In the genomic region with DNA sequence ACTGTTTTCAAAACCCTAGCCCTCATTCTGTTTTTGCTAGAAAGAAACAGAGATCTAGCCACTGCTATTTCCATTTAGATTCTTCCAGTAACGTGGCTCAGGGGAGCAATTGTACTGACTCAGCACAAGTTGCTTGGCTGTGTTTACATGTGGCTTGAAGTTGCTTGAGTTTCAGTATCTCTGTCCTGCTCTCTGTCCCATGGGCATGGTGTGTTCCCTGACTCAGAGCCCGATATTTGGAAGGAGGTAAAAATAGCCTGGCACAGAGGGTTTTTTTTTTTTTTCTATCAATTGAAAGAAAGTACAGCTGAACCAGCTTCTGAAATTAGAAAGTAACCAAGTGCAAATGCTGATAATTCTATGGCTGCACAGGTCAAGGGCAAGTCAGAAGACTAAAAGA, we compare ENCODE assay signal across 19 mouse cellular contexts.
A peak's percentile ranks its signal among the peaks of the same experiment; 100 is the strongest.
DNase-seq lines count a peak whose midpoint lies in the region; ATAC-seq and TF ChIP-seq lines count a peak whose summit lies in the region.
"Had no signal": no experiment of that assay in that cellular context is flagged by ENCODE, and none has a peak within 500 bp of the region (broad histone marks: within the 10 kb centered on the region; RNA-seq: fewer than 3 reads in every experiment).

No protein-coding gene starts in this region.

- H3K27me3 ChIP-seq in heart, adult 2 months (ENCODE audit: control insufficient read depth, insufficient read depth, low read length): no peaks in the 10 kb centered on the region
- no peaks in the 10 kb centered on the region for H3K27me3 ChIP-seq in heart, embryonic 10.5 days (ENCODE audit: insufficient read depth, poor library complexity, severe bottlenecking)
- no peaks in the 10 kb centered on the region for H3K27me3 ChIP-seq in heart, embryonic 14.5 days (ENCODE audit: control insufficient read depth, insufficient read depth, low read length)
- H3K27me3 ChIP-seq in forebrain, embryonic 16.5 days (replicated peaks; ENCODE audit: control insufficient read depth, insufficient read depth, low read length): no peaks in the 10 kb centered on the region
- H3K27me3 ChIP-seq: embryonic facial prominence, embryonic 15.5 days; liver, embryonic 13.5 days; lung, embryonic 15.5 days; midbrain, embryonic 12.5 days had no signal

- TF ChIP-seq POLR2A in heart, adult 2 months (IDR thresholded peaks at IDR 0.05; ENCODE audit: insufficient read depth, low read depth, low read length): no peak

- no peak for ATAC-seq in heart, embryonic 14.5 days (ENCODE audit: insufficient number of reproducible peaks, insufficient read depth, low FRiP score, low read depth)
- ATAC-seq in forebrain, embryonic 16.5 days: no peak
- ATAC-seq: hindbrain, embryonic 16.5 days had no signal

- intact Hi-C loops in heart, adult 2 months (cut with DNase I): no loop called here

- H3K4me2 ChIP-seq in heart, embryonic 14.5 days (ENCODE audit: low read length): peak overlapping the region; percentile 25
- no peak overlapping the region for H3K4me2 ChIP-seq in forebrain, embryonic 16.5 days (ENCODE audit: low read length)
- H3K4me2 ChIP-seq: embryonic facial prominence, embryonic 15.5 days; liver, embryonic 13.5 days; lung, embryonic 15.5 days; midbrain, embryonic 12.5 days had no signal

- H3K79me2 ChIP-seq in heart, adult 2 months (replicated peaks; ENCODE audit: control insufficient read depth, insufficient read depth, low read length): no peaks in the 10 kb centered on the region

- H3K9me3 ChIP-seq in heart, embryonic 10.5 days: no peaks in the 10 kb centered on the region
- no peaks in the 10 kb centered on the region for H3K9me3 ChIP-seq in ES-E14 (ENCODE audit: control insufficient read depth, insufficient read depth, low read depth, low read length)
- H3K9me3 ChIP-seq in heart, embryonic 14.5 days (ENCODE audit: control insufficient read depth, low read length): no peaks in the 10 kb centered on the region
- H3K9me3 ChIP-seq in forebrain, embryonic 16.5 days (ENCODE audit: control insufficient read depth, low read length): no peaks in the 10 kb centered on the region
- H3K9me3 ChIP-seq: embryonic facial prominence, embryonic 15.5 days; forebrain, embryonic 10.5 days; liver, embryonic 13.5 days; lung, embryonic 15.5 days; midbrain, embryonic 12.5 days had no signal

- peak overlapping the region; percentile 45 for H3K27ac ChIP-seq in heart, adult 2 months
- H3K27ac ChIP-seq in heart, embryonic 10.5 days: no peak overlapping the region
- H3K27ac ChIP-seq in ES-E14 (ENCODE audit: insufficient read depth, low read depth, low read length, poor library complexity, severe bottlenecking): no peak overlapping the region
- peak overlapping the region; percentile 60 to 65; a peak in 3 of 4 replicates for H3K27ac ChIP-seq in heart, embryonic 14.5 days (replicated peaks in 1 of 2; ENCODE audit: control insufficient read depth in 1 of 2, insufficient read depth in 1 of 2, low read depth in 2 of 2, low read length in 2 of 2)
- no peak overlapping the region for H3K27ac ChIP-seq in forebrain, embryonic 16.5 days (ENCODE audit: low read length)
- H3K27ac ChIP-seq: embryonic facial prominence, embryonic 15.5 days; forebrain, embryonic 10.5 days; kidney, postnatal 0 days; layer of hippocampus, adult 2 months; liver, embryonic 13.5 days; lung, embryonic 15.5 days; midbrain, embryonic 12.5 days had no signal

- H3K36me3 ChIP-seq in heart, adult 2 months (ENCODE audit: control insufficient read depth, insufficient read depth, low read length): no peaks in the 10 kb centered on the region
- H3K36me3 ChIP-seq in heart, embryonic 10.5 days: no peaks in the 10 kb centered on the region
- H3K36me3 ChIP-seq in ES-E14 (ENCODE audit: control insufficient read depth, insufficient read depth, low read length, poor library complexity, severe bottlenecking): no peaks in the 10 kb centered on the region
- H3K36me3 ChIP-seq in heart, embryonic 14.5 days (ENCODE audit: control insufficient read depth, insufficient read depth, low read length): no peaks in the 10 kb centered on the region
- no peaks in the 10 kb centered on the region for H3K36me3 ChIP-seq in forebrain, embryonic 16.5 days (ENCODE audit: control insufficient read depth, insufficient read depth)
- H3K36me3 ChIP-seq: embryonic facial prominence, embryonic 15.5 days; forebrain, embryonic 10.5 days; liver, embryonic 13.5 days; lung, embryonic 15.5 days; midbrain, embryonic 12.5 days had no signal

- TF ChIP-seq CTCF in heart, adult 2 months (IDR thresholded peaks at IDR 0.05): no peak

- peak; percentile 8 for DNase-seq in adrenal gland, postnatal 14 days
- DNase-seq in adrenal gland, adult 18-20 months (ENCODE audit: low spot score in 2 of 2): no peak
- DNase-seq in heart, adult 2 months: peak in 1 of 2 experiments; percentile 40
- DNase-seq in heart, embryonic 10.5 days (ENCODE audit: low spot score): no peak
- no peak for DNase-seq in ES-E14 (ENCODE audit: low read depth, low spot score)
- no peak for DNase-seq in lung, postnatal 10 days
- DNase-seq: adrenal gland, adult 8-10 months; kidney, adult 11 months; liver, embryonic 13.5 days; thymus, postnatal 36 days had no signal

- 0 out of 2 replicates have a peak, but pooled peaks have one; percentile 47 for TF ChIP-seq EP300 in heart, adult 2 months (IDR thresholded peaks at IDR 0.05; ENCODE audit: insufficient read depth, low read depth, low read length)

- in situ Hi-C loops in ES-E14 (cut with MboI; ENCODE audit: low sequenced_read_pairs in 2 of 2, unreplicated experiment in 2 of 2): no loop called here

- no peak overlapping the region for H3K4me3 ChIP-seq in heart, adult 2 months
- no peak overlapping the region for H3K4me3 ChIP-seq in heart, embryonic 10.5 days
- H3K4me3 ChIP-seq in ES-E14 (ENCODE audit: insufficient read depth in 1 of 2, low read depth in 1 of 2, low read length in 2 of 2, poor library complexity in 1 of 2, severe bottlenecking in 1 of 2): no peak overlapping the region
- no peak overlapping the region for H3K4me3 ChIP-seq in heart, embryonic 14.5 days (ENCODE audit: control insufficient read depth in 1 of 2, insufficient read depth in 1 of 2, low read depth in 1 of 2, low read length in 2 of 2)
- no peak overlapping the region for H3K4me3 ChIP-seq in forebrain, embryonic 16.5 days (replicated peaks; ENCODE audit: low read length)
- H3K4me3 ChIP-seq: embryonic facial prominence, embryonic 15.5 days; forebrain, embryonic 10.5 days; layer of hippocampus, adult 2 months; liver, embryonic 13.5 days; lung, embryonic 15.5 days; midbrain, embryonic 12.5 days had no signal

- no peaks in the 10 kb centered on the region for H3K4me1 ChIP-seq in heart, adult 2 months (ENCODE audit: control insufficient read depth, insufficient read depth, low read length)
- no peaks in the 10 kb centered on the region for H3K4me1 ChIP-seq in heart, embryonic 10.5 days
- H3K4me1 ChIP-seq in ES-E14 (ENCODE audit: control insufficient read depth in 2 of 2, insufficient read depth in 2 of 2, low read length in 2 of 2, poor library complexity in 1 of 2): no peaks in the 10 kb centered on the region
- H3K4me1 ChIP-seq in heart, embryonic 14.5 days (ENCODE audit: control insufficient read depth in 2 of 2, insufficient read depth in 2 of 2, low read length in 2 of 2): no peaks in the 10 kb centered on the region; a peak in 1 of 4 replicates
- H3K4me1 ChIP-seq in forebrain, embryonic 16.5 days (replicated peaks; ENCODE audit: control insufficient read depth, insufficient read depth, low read length): no peaks in the 10 kb centered on the region
- H3K4me1 ChIP-seq: embryonic facial prominence, embryonic 15.5 days; forebrain, embryonic 10.5 days; liver, embryonic 13.5 days; lung, embryonic 15.5 days; midbrain, embryonic 12.5 days had no signal

- no peak overlapping the region for H3K9ac ChIP-seq in heart, adult 2 months (ENCODE audit: low read depth, low read length)
- no peak overlapping the region for H3K9ac ChIP-seq in ES-E14 (ENCODE audit: insufficient read depth, low read depth, low read length, poor library complexity, severe bottlenecking)
- H3K9ac ChIP-seq in heart, embryonic 14.5 days (ENCODE audit: low read length): no peak overlapping the region
- no peak overlapping the region for H3K9ac ChIP-seq in forebrain, embryonic 16.5 days (replicated peaks; ENCODE audit: low read depth, low read length)
- H3K9ac ChIP-seq: embryonic facial prominence, embryonic 15.5 days; liver, embryonic 13.5 days; lung, embryonic 15.5 days; midbrain, embryonic 12.5 days had no signal

- 12% methylated on average over 2 of the region's 2 CpGs for WGBS in heart, adult 2 months
- WGBS in heart, embryonic 10.5 days: 52% methylated on average over 2 of the region's 2 CpGs
- WGBS in heart, embryonic 14.5 days: 18% methylated on average over 2 of the region's 2 CpGs
- WGBS in forebrain, embryonic 16.5 days: 70% methylated on average over 2 of the region's 2 CpGs

TF ChIP-seq in ES-E14, 5 proteins besides CTCF, POLR2A, EP300 and RAD21:
- TF ChIP-seq MAFK (IDR thresholded peaks at IDR 0.05; ENCODE audit: insufficient read depth, low read depth, low read length) (peak; percentile 54; the same call in 1 of the 2 replicates), HCFC1 (IDR thresholded peaks at IDR 0.05; ENCODE audit: borderline replicate concordance, insufficient read depth, low read length) (no peak)
TF ChIP-seq in ES-E14: peak in this region for 1.

Comparison
In these comparisons a context has a peak if more than half of its experiments do, and no peak if none do; other contexts are left out.
1. H3K27ac ChIP-seq: peak in heart, adult 2 months (single experiment) and heart, embryonic 14.5 days (2 of 2); none in heart, embryonic 10.5 days (single experiment), ES-E14 (single experiment) and forebrain, embryonic 16.5 days (single experiment).